Mouse (Mus musculus) lung, adult 2 months (tissue): Measurements from ENCODE around the gene Myh10.

Experiments
- CTCF ChIP-seq: fragments of 200-500 bp; IDR thresholded peaks from 2 replicates; pipeline ENCODE4 v1.5.1; 2011; ENCODE audit warnings: mild to moderate bottlenecking, low read length, control low read depth; ENCODE audit not compliant: insufficient read depth
- POLR2A ChIP-seq: fragments of 200-500 bp; IDR thresholded peaks from 2 replicates; pipeline ENCODE4 v1.6.1; 2011; ENCODE audit warnings: low read depth, mild to moderate bottlenecking, control low read depth, low read length, borderline replicate concordance; ENCODE audit errors: extremely low read depth

GRCm38 (mm10) chr11:68851644-68852485 lies 160.5 kb downstream of the Myh10 start:
- no peak for TF ChIP-seq CTCF
- TF ChIP-seq POLR2A: no peak
